Mouse (Mus musculus) embryonic fibroblast, embryonic 13.5 days (primary cell): ENCODE measurements around the gene Lpcat3.

Experiments
- CTCF ChIP-seq: IDR thresholded peaks from 2 replicates; pipeline ENCODE4 v1.5.1; 2011; ENCODE audit warnings: mild to moderate bottlenecking, control low read depth, low read length, moderate library complexity, borderline replicate concordance; ENCODE audit not compliant: insufficient read depth
- POLR2A ChIP-seq: IDR thresholded peaks from 2 replicates; pipeline ENCODE4 v1.6.1; 2011; ENCODE audit warnings: low read depth, mild to moderate bottlenecking, control low read depth, low read length, moderate library complexity

DNA sequence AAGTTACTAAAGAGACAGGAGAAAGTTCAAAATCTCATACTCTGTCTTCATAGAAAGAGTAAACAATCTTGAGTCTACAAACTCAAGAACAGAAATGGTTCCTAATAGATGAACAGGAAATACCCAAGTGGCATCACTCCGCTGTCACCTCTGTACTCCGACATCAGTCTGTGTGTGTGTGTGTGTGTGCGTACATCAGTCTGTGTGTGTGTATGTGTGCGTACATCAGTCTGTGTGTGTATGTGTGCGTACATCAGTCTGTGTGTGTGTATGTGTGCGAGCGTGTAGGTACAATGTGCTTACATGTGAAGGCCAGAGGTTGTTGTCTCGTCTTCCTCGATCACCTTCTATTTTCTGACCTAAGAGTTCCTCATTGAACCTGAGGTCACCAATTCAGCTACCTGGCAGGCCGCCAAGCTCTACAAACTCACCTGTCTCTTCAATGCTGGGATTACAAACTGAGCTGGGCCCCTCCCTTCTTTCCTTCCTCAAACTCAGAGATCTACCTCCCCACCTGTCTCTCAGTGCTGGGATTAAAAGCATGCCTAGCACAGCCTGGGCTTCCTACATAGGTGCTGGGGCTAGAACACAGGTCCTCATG lies 45.6 kb downstream of the Lpcat3 start:
- TF ChIP-seq CTCF: no peak
- no peak for TF ChIP-seq POLR2A
